Mouse (Mus musculus) small intestine, adult 2 months (tissue): ENCODE data around the gene Ptprr.

Experiments
- CTCF ChIP-seq: fragments of 200-500 bp; IDR thresholded peaks from 2 replicates; pipeline ENCODE4 v1.5.1; 2012; ENCODE audit warnings: low read depth, mild to moderate bottlenecking, control low read depth, inconsistent platforms, low read length, moderate library complexity, mixed read lengths; ENCODE audit not compliant: insufficient replicate concordance, insufficient read length; ENCODE audit errors: extremely low read depth
- POLR2A ChIP-seq: fragments of 200-500 bp; IDR thresholded peaks from 2 replicates; pipeline ENCODE4 v1.6.1; 2012; ENCODE audit warnings: low read depth, mild to moderate bottlenecking, control low read depth, inconsistent platforms, low read length, moderate library complexity

DNA sequence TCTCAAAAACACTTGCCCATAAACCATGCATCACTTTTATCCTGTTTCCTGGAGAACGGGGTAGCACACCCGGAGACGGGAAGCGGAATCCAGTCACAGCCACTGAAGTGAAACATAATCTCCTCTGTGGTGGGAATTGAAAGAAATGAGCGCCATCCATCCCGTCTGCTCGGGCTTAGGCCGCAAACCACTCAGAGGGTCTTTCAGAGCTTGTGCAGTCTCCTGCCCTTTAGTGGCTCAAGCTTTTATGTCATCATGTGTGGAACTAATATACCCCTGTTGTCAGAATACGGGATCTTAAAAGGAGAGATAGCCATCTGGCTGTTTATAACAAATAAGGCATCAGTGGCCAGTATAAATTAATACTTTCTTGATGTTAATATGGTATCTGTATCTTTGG is 128.1 kb downstream of the Ptprr start:
- TF ChIP-seq CTCF = no peak
- TF ChIP-seq POLR2A = no peak
